Mouse (Mus musculus): ENCODE results near the gene Acadl. TPM values are rescaled to one million over a fixed set of nuclear protein-coding genes. Genes with fewer than 3 reads are reported as not detected.

Acadl gene
- total and polyA plus RNA-seq, 3 experiments: 0.12 to 0.32 TPM; not detected in 1

DNA sequence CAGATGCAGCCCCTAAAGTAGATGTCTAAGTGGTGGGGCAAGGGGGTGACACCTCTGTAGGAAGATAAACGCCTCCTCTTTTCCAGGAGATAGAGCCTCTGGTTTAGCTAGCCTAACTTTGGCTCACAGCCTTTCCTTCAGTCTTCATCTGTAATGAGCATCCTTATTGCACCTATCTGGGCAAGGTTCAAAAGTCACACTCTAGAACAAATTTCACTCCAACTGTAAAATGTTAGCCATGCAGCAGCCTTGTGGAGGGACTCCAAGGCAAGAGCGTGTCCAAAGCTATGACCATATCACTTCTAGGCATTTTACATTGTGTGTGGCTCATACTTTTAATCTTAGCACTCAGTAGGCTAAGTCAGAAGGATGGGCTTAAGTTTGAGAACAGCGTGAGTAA, 39.5 kb upstream of the Acadl start:
- Histone ChIP-seq H3K9me3 (replicated peaks; ENCODE audit: insufficient read depth, low read length) (no peaks in the 10 kb centered on the region), H3K4me1 (ENCODE audit: control insufficient read depth in 1 of 2, insufficient read depth in 2 of 2, low read length in 2 of 2) (no peaks in the 10 kb centered on the region), H3K9ac (ENCODE audit: control insufficient read depth, low read depth, low read length, poor library complexity, severe bottlenecking) (no peak overlapping the region), H3K36me3 (ENCODE audit: control insufficient read depth in 1 of 2, insufficient read depth in 2 of 2, low read length in 2 of 2) (no peaks in the 10 kb centered on the region), H3K4me3 (ENCODE audit: control insufficient read depth in 1 of 2, insufficient read depth in 1 of 2, low read depth in 2 of 2, low read length in 2 of 2) (no peak overlapping the region), H3K27me3 (ENCODE audit: control insufficient read depth in 1 of 2, insufficient read depth in 2 of 2, low read length in 2 of 2) (no peaks in the 10 kb centered on the region), H3K27ac (ENCODE audit: control insufficient read depth, low read depth, low read length) (no peak overlapping the region), H3K79me2 (ENCODE audit: control insufficient read depth, insufficient read depth, low read length, poor library complexity) (no peaks in the 10 kb centered on the region)
- DNase-seq (ENCODE audit: low read depth, low spot score): no peak
- TF ChIP-seq EP300 (IDR thresholded peaks at IDR 0.05; ENCODE audit: low read depth in 1 of 2, low read length in 2 of 2) (no peak), E2F4 (IDR thresholded peaks at IDR 0.05; ENCODE audit: borderline replicate concordance, low read depth, low read length) (no peak)

DNA sequence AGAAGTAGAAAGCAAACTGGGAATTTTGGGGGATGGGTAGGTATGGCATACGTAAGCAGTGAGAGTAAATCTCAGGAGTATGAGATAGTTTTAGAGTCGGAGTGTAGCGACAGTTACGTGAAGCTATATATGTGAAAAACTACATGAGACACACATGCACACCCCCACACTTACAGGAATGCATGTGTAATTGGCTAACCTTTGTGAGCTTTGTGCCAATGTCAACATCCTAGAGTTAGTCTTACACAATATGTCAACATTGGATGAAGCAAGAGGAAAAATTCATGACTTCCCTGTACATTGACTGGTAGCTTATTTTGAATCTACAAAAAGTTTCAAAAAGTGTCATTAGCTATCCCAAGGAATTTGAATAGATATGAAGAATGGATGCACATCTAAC, 37.9 kb upstream of the Acadl start:
- no peak for TF ChIP-seq MEF2A (IDR thresholded peaks at IDR 0.05; ENCODE audit: extremely low read depth, insufficient replicate concordance, low read depth, low read length, poor library complexity, severe bottlenecking)
- TF ChIP-seq TBP (IDR thresholded peaks at IDR 0.05; ENCODE audit: low read depth, low read length): no peak
- no peak for TF ChIP-seq ZMIZ1 (IDR thresholded peaks at IDR 0.05; ENCODE audit: low read depth, low read length)
- TF ChIP-seq CHD2 (IDR thresholded peaks at IDR 0.05; ENCODE audit: low read length): no peak
- no peak for TF ChIP-seq TAL1 (IDR thresholded peaks at IDR 0.05; ENCODE audit: low read length)
- TF ChIP-seq ELF1 (IDR thresholded peaks at IDR 0.05; ENCODE audit: low read depth, low read length): no peak
- no peak for DNase-seq (ENCODE audit: low read depth, low spot score)
- Histone ChIP-seq H3K27ac (ENCODE audit: control insufficient read depth, low read depth, low read length) (no peak overlapping the region), H3K79me2 (ENCODE audit: control insufficient read depth, insufficient read depth, low read length, poor library complexity) (no peaks in the 10 kb centered on the region), H3K9ac (ENCODE audit: control insufficient read depth, low read depth, low read length, poor library complexity, severe bottlenecking) (no peak overlapping the region), H3K27me3 (ENCODE audit: control insufficient read depth in 1 of 2, insufficient read depth in 2 of 2, low read length in 2 of 2) (no peaks in the 10 kb centered on the region), H3K4me3 (ENCODE audit: control insufficient read depth in 1 of 2, insufficient read depth in 1 of 2, low read depth in 2 of 2, low read length in 2 of 2) (no peak overlapping the region), H3K9me3 (replicated peaks; ENCODE audit: insufficient read depth, low read length) (no peaks in the 10 kb centered on the region), H3K36me3 (ENCODE audit: control insufficient read depth in 1 of 2, insufficient read depth in 2 of 2, low read length in 2 of 2) (no peaks in the 10 kb centered on the region), H3K4me1 (ENCODE audit: control insufficient read depth in 1 of 2, insufficient read depth in 2 of 2, low read length in 2 of 2) (no peaks in the 10 kb centered on the region)

DNA sequence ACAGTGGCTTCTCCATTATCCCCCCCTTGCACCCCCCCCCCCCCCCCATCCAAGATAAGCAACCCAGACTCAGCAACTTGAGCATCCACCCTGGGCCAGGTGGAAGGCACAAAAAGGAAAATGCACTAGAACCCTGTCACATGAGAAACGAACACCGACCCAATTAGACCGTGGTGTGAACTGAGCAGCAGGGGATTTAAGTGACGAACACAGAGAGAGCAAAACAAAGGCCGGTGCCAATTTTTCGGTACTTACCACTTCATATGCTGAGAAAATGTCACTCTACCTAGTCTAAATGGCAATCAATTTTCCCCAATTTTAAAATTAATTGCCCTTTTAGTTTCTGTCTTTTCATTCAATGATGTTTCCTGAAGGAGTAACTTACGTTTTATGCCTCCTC, 35.2 kb upstream of the Acadl start:
- Histone ChIP-seq H3K4me3 (ENCODE audit: control insufficient read depth in 1 of 2, insufficient read depth in 1 of 2, low read depth in 2 of 2, low read length in 2 of 2) (no peak overlapping the region), H3K9me3 (replicated peaks; ENCODE audit: insufficient read depth, low read length) (no peaks in the 10 kb centered on the region), H3K4me1 (ENCODE audit: control insufficient read depth in 1 of 2, insufficient read depth in 2 of 2, low read length in 2 of 2) (no peaks in the 10 kb centered on the region), H3K27ac (ENCODE audit: control insufficient read depth, low read depth, low read length) (no peak overlapping the region), H3K27me3 (ENCODE audit: control insufficient read depth in 1 of 2, insufficient read depth in 2 of 2, low read length in 2 of 2) (no peaks in the 10 kb centered on the region), H3K79me2 (ENCODE audit: control insufficient read depth, insufficient read depth, low read length, poor library complexity) (no peaks in the 10 kb centered on the region), H3K36me3 (ENCODE audit: control insufficient read depth in 1 of 2, insufficient read depth in 2 of 2, low read length in 2 of 2) (no peaks in the 10 kb centered on the region), H3K9ac (ENCODE audit: control insufficient read depth, low read depth, low read length, poor library complexity, severe bottlenecking) (no peak overlapping the region)
- TF ChIP-seq MYB (IDR thresholded peaks at IDR 0.05; ENCODE audit: low read depth, low read length): no peak
- TF ChIP-seq SIN3A (IDR thresholded peaks at IDR 0.05; ENCODE audit: low read length): no peak
- no peak for TF ChIP-seq TCF12 (IDR thresholded peaks at IDR 0.05; ENCODE audit: low read depth, low read length)
- no peak for TF ChIP-seq RCOR1 (IDR thresholded peaks at IDR 0.05; ENCODE audit: low read depth, low read length)
- TF ChIP-seq MAFK (IDR thresholded peaks at IDR 0.05; ENCODE audit: borderline replicate concordance, low read depth, low read length): no peak
- TF ChIP-seq USF2 (IDR thresholded peaks at IDR 0.05; ENCODE audit: borderline replicate concordance in 1 of 2, insufficient read depth in 1 of 2, low read depth in 1 of 2, low read length in 2 of 2): no peak
- no peak for TF ChIP-seq E2F4 (IDR thresholded peaks at IDR 0.05; ENCODE audit: borderline replicate concordance, low read depth, low read length)
- TF ChIP-seq MXI1 (IDR thresholded peaks at IDR 0.05; ENCODE audit: low read depth, low read length): no peak
- no peak for TF ChIP-seq ZNF384 (IDR thresholded peaks at IDR 0.05; ENCODE audit: low read depth, low read length)
- TF ChIP-seq MYC (IDR thresholded peaks at IDR 0.05; ENCODE audit: low read depth, low read length): no peak
- no peak for TF ChIP-seq TBP (IDR thresholded peaks at IDR 0.05; ENCODE audit: low read depth, low read length)
- no peak for DNase-seq (ENCODE audit: low read depth, low spot score)
